Comparison of ENCODE assay signal across 12 mouse cellular contexts in the genomic region with DNA sequence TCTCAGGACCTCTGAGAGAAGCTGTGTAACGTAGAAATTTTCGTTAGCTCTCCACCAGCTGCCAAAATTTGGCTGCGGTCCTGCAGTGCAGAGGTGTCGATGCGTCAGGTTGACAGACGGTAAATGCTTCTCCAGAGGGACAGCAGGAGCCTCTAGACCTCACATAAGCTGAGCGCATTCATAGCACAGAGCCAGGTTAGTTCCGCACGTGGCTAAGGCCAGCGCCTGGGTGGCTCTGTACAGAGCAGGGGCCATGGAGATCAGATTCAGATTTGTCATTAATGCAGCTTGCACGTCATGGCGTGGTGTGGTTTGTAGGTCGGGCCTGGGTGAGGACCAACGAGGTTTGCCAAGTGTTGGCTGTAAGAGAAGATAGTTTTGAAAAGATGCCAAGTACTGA.
DNase-seq lines count a peak whose midpoint lies in the region; ATAC-seq and TF ChIP-seq lines count a peak whose summit lies in the region.
"Had no signal": no experiment of that assay in that cellular context is flagged by ENCODE, and none has a peak within 500 bp of the region (broad histone marks: within the 10 kb centered on the region; RNA-seq: fewer than 3 reads in every experiment).

No protein-coding gene starts in this region.

- no peak overlapping the region for H3K27ac ChIP-seq in gastrocnemius, adult 2 months
- no peak overlapping the region for H3K27ac ChIP-seq in kidney, postnatal 0 days
- H3K27ac ChIP-seq in kidney, embryonic 14.5 days (ENCODE audit: low read depth, low read length) = no peak overlapping the region
- H3K27ac ChIP-seq in stomach, embryonic 14.5 days (ENCODE audit: low read length) = no peak overlapping the region
- H3K27ac ChIP-seq in stomach, postnatal 0 days (replicated peaks) = no peak overlapping the region
- H3K27ac ChIP-seq: macrophage had no signal

- H3K27me3 ChIP-seq in kidney, postnatal 0 days (ENCODE audit: insufficient read depth, low read length) = no peaks in the 10 kb centered on the region
- H3K27me3 ChIP-seq in kidney, embryonic 14.5 days (ENCODE audit: control insufficient read depth, insufficient read depth, low read length) = no peaks in the 10 kb centered on the region
- no peaks in the 10 kb centered on the region for H3K27me3 ChIP-seq in stomach, embryonic 14.5 days (ENCODE audit: control insufficient read depth, insufficient read depth, low read length)
- no peaks in the 10 kb centered on the region for H3K27me3 ChIP-seq in stomach, postnatal 0 days (ENCODE audit: control insufficient read depth, insufficient read depth, low read length)

- ATAC-seq in kidney, postnatal 0 days (replicated peaks; ENCODE audit: low FRiP score, low read depth) = 0 out of 2 replicates have a peak, but pooled peaks have one; percentile 13
- no peak for ATAC-seq in kidney, embryonic 14.5 days (ENCODE audit: low FRiP score, low TSS enrichment)
- peak; percentile 49; the same call in 1 of the 2 replicates for ATAC-seq in stomach, embryonic 14.5 days (ENCODE audit: insufficient number of reproducible peaks, insufficient read depth, low FRiP score, low read depth)
- no peak for ATAC-seq in stomach, postnatal 0 days (ENCODE audit: low FRiP score, low TSS enrichment)

- no peak for TF ChIP-seq EP300 in stomach, postnatal 0 days (optimal IDR thresholded peaks at IDR 0.05)

- TF ChIP-seq CTCF in gastrocnemius, adult 2 months (IDR thresholded peaks at IDR 0.05) = no peak
- TF ChIP-seq CTCF in kidney, postnatal 0 days (IDR thresholded peaks at IDR 0.05; ENCODE audit: low read depth) = no peak
- TF ChIP-seq CTCF in stomach, postnatal 0 days (IDR thresholded peaks at IDR 0.05; ENCODE audit: low read depth) = no peak

- H3K36me3 ChIP-seq in kidney, postnatal 0 days (ENCODE audit: insufficient read depth, low read length) = no peaks in the 10 kb centered on the region
- H3K36me3 ChIP-seq in kidney, embryonic 14.5 days (ENCODE audit: control insufficient read depth, insufficient read depth, low read length) = no peaks in the 10 kb centered on the region
- H3K36me3 ChIP-seq in stomach, embryonic 14.5 days (ENCODE audit: control insufficient read depth, insufficient read depth, low read length) = no peaks in the 10 kb centered on the region
- no peaks in the 10 kb centered on the region for H3K36me3 ChIP-seq in stomach, postnatal 0 days (ENCODE audit: control insufficient read depth, insufficient read depth, low read length)

- H3K4me3 ChIP-seq in gastrocnemius, adult 2 months = peak overlapping the region; percentile 9; the same call in 1 of the 2 replicates
- H3K4me3 ChIP-seq in kidney, postnatal 0 days (replicated peaks; ENCODE audit: low read depth, low read length) = no peak overlapping the region
- no peak overlapping the region for H3K4me3 ChIP-seq in kidney, embryonic 14.5 days (ENCODE audit: low read length)
- no peak overlapping the region for H3K4me3 ChIP-seq in stomach, embryonic 14.5 days (ENCODE audit: low read depth, low read length)
- H3K4me3 ChIP-seq in stomach, postnatal 0 days (ENCODE audit: low read depth, low read length) = no peak overlapping the region
- H3K4me3 ChIP-seq: myocyte had no signal

- H3K4me2 ChIP-seq in kidney, postnatal 0 days (ENCODE audit: low read length) = no peak overlapping the region
- H3K4me2 ChIP-seq in kidney, embryonic 14.5 days (replicated peaks; ENCODE audit: low read depth, low read length) = no peak overlapping the region
- H3K4me2 ChIP-seq in stomach, embryonic 14.5 days (replicated peaks; ENCODE audit: low read depth, low read length) = peak overlapping the region; percentile 27
- H3K4me2 ChIP-seq in stomach, postnatal 0 days (replicated peaks; ENCODE audit: low read depth) = no peak overlapping the region

- intact Hi-C loops in gastrocnemius, adult 2 months (cut with DNase I) = no loop called here

- no peak overlapping the region for H3K9ac ChIP-seq in kidney, postnatal 0 days (ENCODE audit: low read depth, low read length)
- no peak overlapping the region for H3K9ac ChIP-seq in kidney, embryonic 14.5 days (ENCODE audit: low read depth, low read length)
- H3K9ac ChIP-seq in stomach, embryonic 14.5 days (replicated peaks; ENCODE audit: low read depth, low read length) = no peak overlapping the region
- H3K9ac ChIP-seq in stomach, postnatal 0 days (ENCODE audit: low read length) = no peak overlapping the region

- H3K4me1 ChIP-seq in kidney, postnatal 0 days (replicated peaks; ENCODE audit: insufficient read depth, low read length) = no peaks in the 10 kb centered on the region
- no peaks in the 10 kb centered on the region for H3K4me1 ChIP-seq in kidney, embryonic 14.5 days (ENCODE audit: control insufficient read depth, insufficient read depth, low read length)
- H3K4me1 ChIP-seq in stomach, embryonic 14.5 days (ENCODE audit: control insufficient read depth, insufficient read depth, low read length) = no peaks in the 10 kb centered on the region
- H3K4me1 ChIP-seq in stomach, postnatal 0 days (replicated peaks; ENCODE audit: control insufficient read depth, insufficient read depth) = no peaks in the 10 kb centered on the region

- WGBS in kidney, postnatal 0 days = 48% methylated on average over 14 of the region's 14 CpGs
- 62% methylated on average over 14 of the region's 14 CpGs for WGBS in kidney, embryonic 14.5 days
- 33% methylated on average over 14 of the region's 14 CpGs for WGBS in stomach, embryonic 14.5 days
- 39% methylated on average over 14 of the region's 14 CpGs for WGBS in stomach, postnatal 0 days

- no peak for DNase-seq in gastrocnemius, adult 2 months
- no peak for DNase-seq in gastrocnemius, postnatal 4 days (ENCODE audit: low spot score in 2 of 2)
- no peak for DNase-seq in kidney, postnatal 0 days (ENCODE audit: low spot score)
- DNase-seq in stomach, postnatal 0 days (ENCODE audit: low spot score) = no peak
- DNase-seq in embryo, embryonic 9.5 days (ENCODE audit: extremely low spot score) = no peak
- no peak for DNase-seq in spleen, adult 18-20 months
- DNase-seq: cerebellum, adult 18-20 months; kidney, postnatal 14 days had no signal

- no peaks in the 10 kb centered on the region for H3K9me3 ChIP-seq in kidney, postnatal 0 days (replicated peaks; ENCODE audit: low read length)
- no peaks in the 10 kb centered on the region for H3K9me3 ChIP-seq in kidney, embryonic 14.5 days (ENCODE audit: control insufficient read depth, low read length)
- H3K9me3 ChIP-seq in stomach, embryonic 14.5 days (ENCODE audit: control insufficient read depth, low read depth, low read length) = no peaks in the 10 kb centered on the region
- H3K9me3 ChIP-seq in stomach, postnatal 0 days (ENCODE audit: control insufficient read depth, low read length) = no peaks in the 10 kb centered on the region

Comparison
In these comparisons a context has a peak if more than half of its experiments do, and no peak if none do; other contexts are left out.
1. ATAC-seq: peak in kidney, postnatal 0 days (single experiment) and stomach, embryonic 14.5 days (single experiment); none in kidney, embryonic 14.5 days (single experiment) and stomach, postnatal 0 days (single experiment).